Mouse (Mus musculus) liver, embryonic 14.5 days (tissue): ENCODE results near the gene B4galnt1.

Experiments used
- CTCF ChIP-seq: IDR thresholded peaks from 2 replicates; pipeline ENCODE4 v1.5.1; 2016; ENCODE audit warnings: antibody characterized with exemption, low read depth, control low read depth
- EP300 ChIP-seq: IDR thresholded peaks from 2 replicates; pipeline ENCODE4 v1.6.1; 2016; ENCODE audit warnings: antibody characterized with exemption, low read depth

DNA sequence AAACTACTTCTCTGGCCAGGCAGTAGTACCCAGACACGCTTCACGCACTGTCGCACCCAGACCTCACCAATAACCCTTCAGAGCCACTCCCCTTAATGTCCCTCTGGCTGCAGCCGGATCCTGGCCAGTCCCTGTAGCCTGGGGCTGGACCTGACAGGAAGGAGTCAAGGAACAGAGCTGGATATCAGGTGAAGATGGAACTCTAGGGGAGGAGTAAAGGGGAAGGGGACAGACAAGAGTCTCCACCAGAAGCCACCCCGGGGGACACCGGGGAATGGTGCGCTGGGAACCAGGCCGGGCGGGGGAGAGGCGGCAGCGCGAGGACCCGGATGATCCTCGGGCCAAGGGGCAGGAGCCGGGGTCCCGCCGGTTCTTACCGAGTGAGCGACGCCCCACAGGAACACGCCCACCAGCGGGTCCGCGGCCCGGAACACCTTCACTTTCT is 46.0 kb downstream of the B4galnt1 start:
- TF ChIP-seq EP300, result no peak
- no peak for TF ChIP-seq CTCF
